In genomic region chr10:42263701-42264100, GRCm38 (mm10) we compare ENCODE assay signal across 11 mouse cellular contexts.
"Had no signal": no experiment of that assay in that cellular context is flagged by ENCODE, and none has a peak within 500 bp of the region (broad histone marks: within the 10 kb centered on the region; RNA-seq: fewer than 3 reads in every experiment).

No protein-coding gene starts in this region.

- H3K4me3 ChIP-seq: intestine, embryonic 15.5 days; left cerebral cortex, adult 2 months; limb, embryonic 15.5 days; midbrain, embryonic 13.5 days; myocyte; neural tube, embryonic 15.5 days had no signal

- H3K4me2 ChIP-seq: intestine, embryonic 15.5 days; limb, embryonic 15.5 days; lung, embryonic 14.5 days; midbrain, embryonic 13.5 days; neural tube, embryonic 15.5 days had no signal

- H3K4me1 ChIP-seq: intestine, embryonic 15.5 days; midbrain, embryonic 13.5 days; neural tube, embryonic 15.5 days had no signal

- DNase-seq: lung, embryonic 14.5 days; lung, postnatal 10 days; right cerebral cortex, adult 18-20 months; right cerebral cortex, postnatal 25 days; thymus, postnatal 4 days had no signal

- ATAC-seq: intestine, embryonic 15.5 days; midbrain, embryonic 13.5 days had no signal

- H3K9me3 ChIP-seq: intestine, embryonic 15.5 days; limb, embryonic 15.5 days; midbrain, embryonic 13.5 days; neural tube, embryonic 15.5 days had no signal

- H3K27me3 ChIP-seq: intestine, embryonic 15.5 days; limb, embryonic 15.5 days; midbrain, embryonic 13.5 days; neural tube, embryonic 15.5 days had no signal

- H3K27ac ChIP-seq: intestine, embryonic 15.5 days; left cerebral cortex, adult 2 months; limb, embryonic 15.5 days; midbrain, embryonic 13.5 days; neural tube, embryonic 15.5 days had no signal

- H3K9ac ChIP-seq: intestine, embryonic 15.5 days; limb, embryonic 15.5 days; lung, embryonic 14.5 days; midbrain, embryonic 13.5 days; neural tube, embryonic 15.5 days had no signal
